Mouse (Mus musculus) lung, postnatal 0 days (tissue): ENCODE measurements around the gene Dop1b. TPM values are rescaled to one million over a fixed set of nuclear protein-coding genes. Genes with fewer than 3 reads are reported as not detected.

Source experiments
- ATAC-seq: fragments of 200-750 bp; cut with Nextera tagmentation; 2 replicates; pipeline ENCODE4 v1.8.0; 2017; ENCODE audit warnings: moderate library complexity
- DNase-seq: peaks from one replicate; pipeline ENCODE4 v3.0.0-alpha.2; 2016; ENCODE audit warnings: low spot score
- H3K27ac ChIP-seq: fragments of 300-500 bp; sonication (generic); 2 replicates; pipeline ENCODE4 v1.5.1; 2014; ENCODE audit warnings: antibody characterized with exemption, mild to moderate bottlenecking, low read length, mixed read lengths
- H3K27me3 ChIP-seq: fragments of 300-500 bp; sonication (generic); replicated peaks from 2 replicates; pipeline ENCODE4 v1.6.1; 2014; ENCODE audit warnings: low read length, mixed read lengths; ENCODE audit not compliant: insufficient read depth
- H3K36me3 ChIP-seq: fragments of 300-500 bp; sonication (generic); 2 replicates; pipeline ENCODE4 v1.6.1; 2014; ENCODE audit warnings: low read length, mixed read lengths; ENCODE audit not compliant: insufficient read depth
- H3K4me1 ChIP-seq: fragments of 300-500 bp; sonication (generic); 2 replicates; pipeline ENCODE4 v1.6.1; 2014; ENCODE audit warnings: antibody characterized with exemption, low read depth, low read length, mixed read lengths; ENCODE audit not compliant: insufficient read depth
- H3K4me2 ChIP-seq: fragments of 300-500 bp; sonication (generic); replicated peaks from 2 replicates; pipeline ENCODE4 v1.6.1; 2014; ENCODE audit warnings: low read depth, mild to moderate bottlenecking, low read length, moderate library complexity, mixed read lengths
- H3K4me3 ChIP-seq: fragments of 300-500 bp; sonication (generic); 2 replicates; pipeline ENCODE4 v1.5.1; 2014; ENCODE audit warnings: low read depth, low read length
- H3K9ac ChIP-seq: fragments of 300-500 bp; sonication (generic); replicated peaks from 2 replicates; pipeline ENCODE4 v1.6.1; 2014; ENCODE audit warnings: low read depth, mild to moderate bottlenecking
- H3K9me3 ChIP-seq: fragments of 300-500 bp; sonication (generic); 2 replicates; pipeline ENCODE4 v1.6.1; 2016; ENCODE audit warnings: low read length, mixed read lengths
- CTCF ChIP-seq: IDR thresholded peaks from 2 replicates; pipeline ENCODE4 v1.5.1; 2016; ENCODE audit warnings: antibody characterized with exemption, mild to moderate bottlenecking
- EP300 ChIP-seq: IDR thresholded peaks from 2 replicates; pipeline ENCODE4 v1.6.1; 2016; ENCODE audit warnings: antibody characterized with exemption, mild to moderate bottlenecking, control low read depth
- WGBS: fragments of 180-500 bp; shearing (Covaris S2); extraction: QIAGEN DNeasy Blood & Tissue Kit; methylation state at CpG from one replicate; pipeline ENCODE4 v1.1.7; 2014; 5-methylcytosine and 5-hydroxymethylcytosine counted together
- polyA plus RNA-seq: library from polyadenylated mRNA; unstranded; fragments of >200 nt; fragmentation: Nextera tagmentation; extraction: Ambion mirVana; gene quantifications from 2 replicates; pipeline ENCODE4 v1.2.1, GENCODE M21; 2015

The Dop1b gene
- polyA plus RNA-seq, 1 experiment from 2014 or later, result 14.8 TPM

GRCm38 (mm10) chr16:93744804-93745340 lies 33.2 kb downstream of the Dop1b start:
- no peaks in the 10 kb centered on the region for H3K27me3 ChIP-seq
- peaks cover 3% of the 10 kb centered on the region; the same call in 1 of the 2 replicates for H3K4me1 ChIP-seq
- H3K9ac ChIP-seq, result no peak overlapping the region
- no peaks in the 10 kb centered on the region for H3K9me3 ChIP-seq
- DNase-seq (no peak), ATAC-seq (no peak)
- H3K27ac ChIP-seq, result no peak overlapping the region
- WGBS, result 75% methylated on average over 10 of the region's 10 CpGs
- no peak overlapping the region for H3K4me2 ChIP-seq
- H3K36me3 ChIP-seq, result no peaks in the 10 kb centered on the region; the same call in 1 of the 2 replicates
- TF ChIP-seq EP300 (no peak), CTCF (no peak)
- H3K4me3 ChIP-seq, result no peak overlapping the region

- Histone ChIP-seq H3K4me3 (no peak overlapping the region), H3K4me1 (peaks cover 3% of the 10 kb centered on the region; the same call in 1 of the 2 replicates), H3K27ac (no peak overlapping the region), H3K36me3 (no peaks in the 10 kb centered on the region), H3K9ac (no peak overlapping the region), H3K9me3 (no peaks in the 10 kb centered on the region), H3K4me2 (no peak overlapping the region), H3K27me3 (no peaks in the 10 kb centered on the region)
- ATAC-seq (no peak), DNase-seq (no peak)
- TF ChIP-seq CTCF, result no peak
- TF ChIP-seq EP300, result no peak
- WGBS, result 62% methylated on average over 8 of the region's 8 CpGs
Observed at GRCm38 (mm10) chr16:93746397-93746796, 34.7 kb downstream of the Dop1b start.

DNA sequence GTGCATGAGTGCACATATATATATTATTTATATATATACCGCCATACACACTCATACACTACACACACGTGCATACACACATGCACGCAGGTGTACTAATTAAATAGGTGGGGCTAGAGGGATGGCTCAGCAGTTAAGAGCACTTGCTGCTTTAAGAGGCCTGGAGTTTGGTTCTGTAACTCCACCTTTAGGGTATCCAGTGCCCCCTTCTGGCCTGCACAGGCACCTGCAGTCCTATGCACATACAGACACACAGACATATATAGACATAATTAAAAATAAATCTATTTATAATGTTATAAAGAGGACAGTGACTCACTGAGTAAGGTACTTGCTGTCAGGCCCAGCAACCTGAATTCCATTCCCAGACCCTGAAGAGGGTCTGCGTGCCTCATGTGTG lies 35.3 kb downstream of the Dop1b start:
- no peak overlapping the region for H3K4me3 ChIP-seq
- 86% methylated on average over 4 of the region's 4 CpGs for WGBS
- H3K27ac ChIP-seq, result no peak overlapping the region
- H3K9me3 ChIP-seq, result no peaks in the 10 kb centered on the region
- TF ChIP-seq EP300 (no peak), CTCF (peak; percentile 62)
- H3K4me1 ChIP-seq, result peaks cover 3% of the 10 kb centered on the region; the same call in 1 of the 2 replicates
- no peak overlapping the region for H3K4me2 ChIP-seq
- ATAC-seq (peak; percentile 20; the same call in 1 of the 2 replicates), DNase-seq (peak; percentile 43)
- H3K27me3 ChIP-seq, result no peaks in the 10 kb centered on the region
- no peaks in the 10 kb centered on the region for H3K36me3 ChIP-seq
- H3K9ac ChIP-seq, result no peak overlapping the region

GRCm38 (mm10) chr16:93747421-93747820 lies 35.7 kb downstream of the Dop1b start:
- Histone ChIP-seq H3K27me3 (no peaks in the 10 kb centered on the region), H3K9ac (no peak overlapping the region), H3K4me3 (no peak overlapping the region), H3K4me2 (no peak overlapping the region), H3K4me1 (peaks cover 3% of the 10 kb centered on the region; the same call in 1 of the 2 replicates), H3K36me3 (no peaks in the 10 kb centered on the region), H3K27ac (no peak overlapping the region), H3K9me3 (no peaks in the 10 kb centered on the region)
- ATAC-seq, result no peak
- no peak for DNase-seq
- TF ChIP-seq CTCF, result no peak
- TF ChIP-seq EP300, result no peak
- WGBS, result 80% methylated on average over 6 of the region's 6 CpGs

DNA sequence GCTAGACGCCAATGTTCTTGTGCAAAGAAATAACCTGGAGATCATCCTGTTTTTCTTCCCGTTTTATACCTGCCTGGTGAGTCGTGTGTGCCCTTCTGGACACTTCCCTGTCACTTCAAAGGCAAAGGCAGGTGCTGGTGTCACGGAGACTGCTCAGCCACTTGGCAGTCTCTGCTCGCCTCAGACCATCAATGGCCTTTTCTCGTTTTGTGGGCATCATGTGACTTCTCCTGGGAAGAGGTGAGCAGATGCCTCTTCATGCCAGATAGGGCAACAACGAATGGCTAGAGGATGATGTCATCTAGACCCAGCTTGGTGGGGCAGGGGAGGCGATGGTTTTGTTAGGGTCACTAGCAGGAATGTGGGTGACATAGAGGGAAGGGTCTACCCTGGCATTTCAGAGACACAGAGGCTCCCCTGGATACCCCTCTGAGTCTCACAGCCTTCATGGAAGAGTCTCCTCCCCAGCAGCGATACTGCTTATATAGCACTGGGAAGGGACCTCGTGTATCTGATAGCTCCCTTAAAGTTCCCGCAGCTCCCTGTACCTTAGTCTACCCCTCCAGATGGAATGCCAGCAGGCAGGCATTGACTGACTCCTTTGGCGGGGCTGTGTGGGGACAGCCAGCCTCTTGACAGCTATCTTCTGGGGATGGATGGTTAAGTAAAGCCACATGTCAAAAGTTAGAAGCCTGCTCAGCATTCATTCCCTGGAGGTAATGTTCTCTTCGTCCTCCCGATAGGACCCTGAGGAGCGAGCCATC lies 37.6 kb downstream of the Dop1b start:
- no peak overlapping the region for H3K4me3 ChIP-seq
- no peaks in the 10 kb centered on the region for H3K4me1 ChIP-seq
- no peak overlapping the region for H3K9ac ChIP-seq
- H3K36me3 ChIP-seq, result peaks cover 8% of the 10 kb centered on the region; the same call in 1 of the 2 replicates
- TF ChIP-seq EP300 (no peak), CTCF (no peak)
- H3K27ac ChIP-seq, result no peak overlapping the region
- 72% methylated on average over 15 of the region's 15 CpGs for WGBS
- no peaks in the 10 kb centered on the region for H3K9me3 ChIP-seq
- no peak for DNase-seq
- ATAC-seq, result no peak
- H3K4me2 ChIP-seq, result no peak overlapping the region
- H3K27me3 ChIP-seq, result no peaks in the 10 kb centered on the region

DNA sequence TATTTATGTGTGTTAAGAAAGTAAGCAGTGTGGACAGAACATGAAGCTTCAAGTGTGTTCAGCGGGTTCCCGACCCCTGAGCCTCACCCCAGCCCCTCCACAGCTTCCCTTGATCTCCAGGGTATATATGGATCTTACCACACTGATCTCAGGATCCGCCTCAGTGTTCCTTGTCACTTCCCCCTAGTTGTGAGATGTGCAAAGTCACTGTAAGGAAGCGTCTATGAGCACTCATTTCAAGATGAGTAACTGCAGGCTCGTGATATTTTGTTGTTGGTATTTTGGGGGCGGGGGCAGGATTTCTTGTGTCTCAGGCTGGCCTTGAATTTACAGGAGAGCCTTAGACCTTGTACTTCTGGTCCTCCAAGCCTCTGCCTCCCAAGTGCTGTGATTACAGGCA lies 38.8 kb downstream of the Dop1b start:
- ATAC-seq (0 out of 2 replicates have a peak, but pooled peaks have one; percentile 12), DNase-seq (no peak)
- Histone ChIP-seq H3K4me3 (no peak overlapping the region), H3K4me2 (no peak overlapping the region), H3K9me3 (no peaks in the 10 kb centered on the region), H3K4me1 (no peaks in the 10 kb centered on the region), H3K9ac (no peak overlapping the region), H3K27me3 (no peaks in the 10 kb centered on the region), H3K27ac (no peak overlapping the region), H3K36me3 (peaks cover 15% of the 10 kb centered on the region; the same call in 1 of the 2 replicates)
- TF ChIP-seq EP300, result no peak
- 53% methylated on average over 6 of the region's 6 CpGs for WGBS
